Mouse (Mus musculus) embryonic facial prominence, embryonic 11.5 days (tissue): Measurements from ENCODE around the gene Pde11a. TPM values are rescaled to one million over a fixed set of nuclear protein-coding genes. Genes with fewer than 3 reads are reported as not detected.

Source experiments
- ATAC-seq: fragments of 200-750 bp; cut with Nextera tagmentation; replicated peaks from 2 replicates; pipeline ENCODE4 v1.8.0; 2017; ENCODE audit warnings: low read depth; ENCODE audit not compliant: insufficient number of reproducible peaks, low FRiP score, low TSS enrichment
- DNase-seq: peaks from one replicate; pipeline ENCODE4 v3.0.0-alpha.2; 2015; ENCODE audit warnings: low spot score
- H3K27ac ChIP-seq: fragments of 300-500 bp; sonication (generic); replicated peaks from 2 replicates; pipeline ENCODE4 v1.5.1; 2014; ENCODE audit warnings: mild to moderate bottlenecking, low read depth, low read length, control low read depth
- H3K27me3 ChIP-seq: fragments of 300-500 bp; sonication (generic); 2 replicates; pipeline ENCODE4 v1.6.1; 2014; ENCODE audit warnings: mild to moderate bottlenecking, low read length, moderate library complexity, mixed read lengths; ENCODE audit not compliant: control insufficient read depth, insufficient read depth
- H3K36me3 ChIP-seq: fragments of 300-500 bp; sonication (generic); replicated peaks from 2 replicates; pipeline ENCODE4 v1.6.1; 2014; ENCODE audit warnings: low read depth, mild to moderate bottlenecking, low read length, moderate library complexity, mixed read lengths; ENCODE audit not compliant: control insufficient read depth, insufficient read depth
- H3K4me1 ChIP-seq: fragments of 300-500 bp; sonication (generic); 2 replicates; pipeline ENCODE4 v1.6.1; 2014; ENCODE audit warnings: low read length, mixed read lengths; ENCODE audit not compliant: control insufficient read depth, insufficient read depth
- H3K4me2 ChIP-seq: fragments of 300-500 bp; sonication (generic); 2 replicates; pipeline ENCODE4 v1.6.1; 2014; ENCODE audit warnings: low read depth, mild to moderate bottlenecking, control low read depth, low read length, moderate library complexity
- H3K4me3 ChIP-seq: fragments of 300-500 bp; sonication (generic); 2 replicates; pipeline ENCODE4 v1.5.1; 2014; ENCODE audit warnings: low read depth, low read length, control low read depth
- H3K9ac ChIP-seq: fragments of 300-500 bp; sonication (generic); replicated peaks from 2 replicates; pipeline ENCODE4 v1.6.1; 2014; ENCODE audit warnings: mild to moderate bottlenecking, control low read depth, low read length
- H3K9me3 ChIP-seq: fragments of 300-500 bp; sonication (generic); replicated peaks from 2 replicates; pipeline ENCODE4 v1.6.1; 2016; ENCODE audit warnings: mild to moderate bottlenecking, low read length, inconsistent platforms, mixed read lengths; ENCODE audit not compliant: control insufficient read depth
- WGBS: fragments of 180-500 bp; shearing (Covaris S2); extraction: QIAGEN DNeasy Blood & Tissue Kit; methylation state at CpG from one replicate; pipeline ENCODE4 v1.1.7; 2014; 5-methylcytosine and 5-hydroxymethylcytosine counted together
- polyA plus RNA-seq: library from polyadenylated mRNA; unstranded; fragments of >200 nt; fragmentation: Nextera tagmentation; extraction: Ambion mirVana; gene quantifications from 2 replicates; pipeline ENCODE4 v1.2.1, GENCODE M21; 2014

The Pde11a gene
- polyA plus RNA-seq, 1 experiment from 2014 or later: 0.28 TPM

DNA sequence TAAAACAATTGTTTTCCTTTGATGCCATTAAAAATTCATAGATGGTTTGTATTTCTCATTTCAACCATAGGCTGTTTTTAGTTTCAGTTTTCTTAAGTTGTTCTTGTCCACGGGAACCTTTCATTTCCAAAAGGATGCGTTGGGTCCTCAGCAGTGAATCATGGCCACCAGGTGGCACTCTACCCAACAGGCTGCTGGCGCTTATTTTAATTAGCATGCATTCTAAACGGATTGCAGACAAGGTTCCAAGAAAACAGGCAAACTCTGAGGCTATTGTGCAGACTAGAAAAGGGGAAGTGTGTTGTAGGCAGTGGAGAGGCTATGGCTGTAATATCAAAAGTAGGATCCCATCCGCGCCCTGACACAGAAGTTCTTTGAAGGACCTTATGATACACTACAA, 83.7 kb downstream of the Pde11a start:
- Histone ChIP-seq H3K9ac (no peak overlapping the region), H3K4me1 (no peaks in the 10 kb centered on the region), H3K4me3 (no peak overlapping the region), H3K9me3 (no peaks in the 10 kb centered on the region), H3K27ac (no peak overlapping the region), H3K36me3 (no peaks in the 10 kb centered on the region), H3K4me2 (no peak overlapping the region), H3K27me3 (no peaks in the 10 kb centered on the region)
- ATAC-seq (no peak), DNase-seq (peak; percentile 69)
- 44% methylated on average over 6 of the region's 6 CpGs for WGBS

- Histone ChIP-seq H3K27ac (no peak overlapping the region), H3K9ac (no peak overlapping the region), H3K36me3 (no peaks in the 10 kb centered on the region), H3K4me3 (no peak overlapping the region), H3K4me2 (no peak overlapping the region), H3K9me3 (no peaks in the 10 kb centered on the region), H3K4me1 (no peaks in the 10 kb centered on the region), H3K27me3 (no peaks in the 10 kb centered on the region)
- DNase-seq: no peak
- no peak for ATAC-seq
- 85% methylated on average over 10 of the region's 10 CpGs for WGBS
Measured at GRCm38 (mm10) chr2:76251379-76251778, 87.2 kb downstream of the Pde11a start.

DNA sequence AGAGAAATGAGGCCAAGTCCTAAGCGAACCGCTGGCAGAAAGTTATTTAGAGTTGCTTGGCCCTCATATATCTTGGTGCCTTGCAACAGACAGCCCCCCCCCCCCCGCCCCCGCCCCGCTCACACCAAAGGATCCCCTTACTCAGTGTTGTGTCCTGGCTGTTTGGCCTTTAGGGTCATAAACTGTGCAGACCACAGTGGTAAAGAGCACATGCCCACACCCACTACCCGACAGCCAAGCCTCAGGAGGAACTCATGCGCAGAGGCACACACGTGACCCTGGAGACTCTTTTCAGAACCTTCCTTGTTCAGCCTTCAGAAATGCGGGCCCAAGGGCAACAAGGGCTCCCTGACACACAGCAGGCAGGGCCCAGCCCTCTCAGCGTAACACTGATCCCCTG, 90.3 kb downstream of the Pde11a start:
- Histone ChIP-seq H3K4me3 (no peak overlapping the region), H3K9ac (no peak overlapping the region), H3K27ac (no peak overlapping the region), H3K4me1 (no peaks in the 10 kb centered on the region), H3K4me2 (no peak overlapping the region), H3K9me3 (no peaks in the 10 kb centered on the region), H3K36me3 (no peaks in the 10 kb centered on the region), H3K27me3 (no peaks in the 10 kb centered on the region)
- DNase-seq (no peak), ATAC-seq (no peak)
- 73% methylated on average over 10 of the region's 10 CpGs for WGBS

GRCm38 (mm10) chr2:76239175-76239574, 99.4 kb downstream of the Pde11a start:
- no peak overlapping the region for H3K27ac ChIP-seq
- no peaks in the 10 kb centered on the region for H3K36me3 ChIP-seq
- no peak for ATAC-seq
- no peak for DNase-seq
- H3K9me3 ChIP-seq: no peaks in the 10 kb centered on the region
- 91% methylated on average over 2 of the region's 2 CpGs for WGBS
- no peak overlapping the region for H3K9ac ChIP-seq
- H3K4me2 ChIP-seq: no peak overlapping the region
- H3K4me1 ChIP-seq: no peaks in the 10 kb centered on the region
- H3K27me3 ChIP-seq: no peaks in the 10 kb centered on the region
- H3K4me3 ChIP-seq: no peak overlapping the region

GRCm38 (mm10) chr2:76238496-76238895, 100.1 kb downstream of the Pde11a start:
- H3K4me1 ChIP-seq: no peaks in the 10 kb centered on the region
- DNase-seq: no peak
- no peak for ATAC-seq
- H3K4me3 ChIP-seq: no peak overlapping the region
- 92% methylated on average over 3 of the region's 3 CpGs for WGBS
- H3K4me2 ChIP-seq: no peak overlapping the region
- H3K9ac ChIP-seq: no peak overlapping the region
- no peaks in the 10 kb centered on the region for H3K36me3 ChIP-seq
- no peak overlapping the region for H3K27ac ChIP-seq
- no peaks in the 10 kb centered on the region for H3K9me3 ChIP-seq
- H3K27me3 ChIP-seq: no peaks in the 10 kb centered on the region

GRCm38 (mm10) chr2:76237638-76238420, 100.7 kb downstream of the Pde11a start:
- H3K9ac ChIP-seq: no peak overlapping the region

GRCm38 (mm10) chr2:76220364-76221108, 118.0 kb downstream of the Pde11a start:
- H3K4me3 ChIP-seq: no peak overlapping the region
- no peaks in the 10 kb centered on the region for H3K36me3 ChIP-seq
- 49% methylated on average over 6 of the region's 6 CpGs for WGBS
- no peaks in the 10 kb centered on the region for H3K4me1 ChIP-seq
- no peaks in the 10 kb centered on the region for H3K27me3 ChIP-seq
- ATAC-seq (no peak), DNase-seq (no peak)
- no peak overlapping the region for H3K27ac ChIP-seq
- H3K4me2 ChIP-seq: no peak overlapping the region
- no peak overlapping the region for H3K9ac ChIP-seq
- no peaks in the 10 kb centered on the region for H3K9me3 ChIP-seq

More at GRCm38 (mm10) chr2:76237638-76238420, 100.7 kb downstream of the Pde11a start:
- Histone ChIP-seq H3K4me2 (no peak overlapping the region), H3K27me3 (no peaks in the 10 kb centered on the region), H3K4me3 (no peak overlapping the region), H3K36me3 (no peaks in the 10 kb centered on the region), H3K9me3 (no peaks in the 10 kb centered on the region), H3K4me1 (no peaks in the 10 kb centered on the region), H3K27ac (no peak overlapping the region)
- DNase-seq: no peak
- no peak for ATAC-seq
- WGBS: 92% methylated on average over 10 of the region's 10 CpGs

GRCm38 (mm10) chr2:76219540-76219939, 119.0 kb downstream of the Pde11a start:
- ATAC-seq: no peak
- H3K27ac ChIP-seq: no peak overlapping the region
- 87% methylated on average over 6 of the region's 6 CpGs for WGBS

More at GRCm38 (mm10) chr2:76219540-76219939, 119.0 kb downstream of the Pde11a start:
- H3K4me1 ChIP-seq: no peaks in the 10 kb centered on the region
- no peaks in the 10 kb centered on the region for H3K9me3 ChIP-seq
- no peak overlapping the region for H3K9ac ChIP-seq
- H3K4me3 ChIP-seq: no peak overlapping the region
- H3K27me3 ChIP-seq: no peaks in the 10 kb centered on the region
- H3K36me3 ChIP-seq: no peaks in the 10 kb centered on the region
- DNase-seq: no peak
- no peak overlapping the region for H3K4me2 ChIP-seq
